Comparison of ENCODE assay signal across 8 mouse cellular contexts in the genomic region with DNA sequence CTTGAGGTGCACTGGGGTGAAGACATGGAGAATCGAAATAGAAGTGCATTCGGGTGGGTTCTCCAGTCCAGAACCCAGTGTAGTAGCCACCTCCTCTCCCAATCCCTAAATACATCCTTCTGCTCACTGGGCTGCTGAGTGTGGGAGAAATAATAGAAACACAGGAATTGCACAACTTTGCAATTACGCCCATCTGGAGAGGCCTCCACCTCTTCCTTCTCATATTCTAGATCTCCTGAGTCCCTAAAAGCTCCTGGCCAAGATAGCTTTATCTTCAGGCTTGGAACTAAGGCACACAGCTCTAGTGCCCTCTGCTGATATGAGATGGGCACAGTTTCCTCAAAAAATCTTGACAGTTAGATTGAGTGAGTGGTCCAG. TPM values are rescaled to one million over a fixed set of nuclear protein-coding genes. Genes with fewer than 3 reads are reported as not detected.
A peak's percentile ranks its signal among the peaks of the same experiment; 100 is the strongest.
DNase-seq lines count a peak whose midpoint lies in the region; ATAC-seq lines count a peak whose summit lies in the region.

No protein-coding gene starts in this region.

- no peak for ATAC-seq in limb, embryonic 13.5 days (ENCODE audit: low FRiP score, low read depth)
- no peak for ATAC-seq in neural tube, embryonic 14.5 days (ENCODE audit: low read depth)
- no peak for ATAC-seq in megakaryocyte-erythroid progenitor cell, adult 5-6 weeks (replicated peaks; ENCODE audit: low FRiP score, low TSS enrichment, poor library complexity, severe bottlenecking)

- H3K9me3 ChIP-seq in limb, embryonic 13.5 days, result no peaks in the 10 kb centered on the region
- no peaks in the 10 kb centered on the region for H3K9me3 ChIP-seq in neural tube, embryonic 14.5 days (ENCODE audit: control insufficient read depth, low read length)

- H3K4me3 ChIP-seq in limb, embryonic 13.5 days, result peak overlapping the region; percentile 84; the same call in 1 of the 2 replicates
- no peak overlapping the region for H3K4me3 ChIP-seq in neural tube, embryonic 14.5 days (ENCODE audit: low read depth, low read length)

- DNase-seq in gastrocnemius, adult 18-20 months (ENCODE audit: low spot score), result peak; percentile 53
- no peak for DNase-seq in gastrocnemius, adult 8-10 months (ENCODE audit: low spot score in 2 of 2)
- DNase-seq in R1 (ENCODE audit: low read depth, low spot score), result peak; percentile 69
- DNase-seq in heart, adult 9 months (ENCODE audit: low spot score in 2 of 2), result peak; percentile 50 to 55
- DNase-seq in c-Kit-positive CD71-positive TER-119-positive erythroid progenitor cells, embryonic 14.5 days (ENCODE audit: low spot score), result no peak

- peak overlapping the region; percentile 91; the same call in 1 of the 2 replicates for H3K4me2 ChIP-seq in limb, embryonic 13.5 days (replicated peaks)
- peak overlapping the region; percentile 71; the same call in 1 of the 2 replicates for H3K4me2 ChIP-seq in neural tube, embryonic 14.5 days (ENCODE audit: low read depth, low read length)

- peaks cover 34% of the 10 kb centered on the region for H3K4me1 ChIP-seq in limb, embryonic 13.5 days
- H3K4me1 ChIP-seq in neural tube, embryonic 14.5 days (ENCODE audit: control insufficient read depth, insufficient read depth, low read length), result peaks cover 22% of the 10 kb centered on the region

- H3K27ac ChIP-seq in limb, embryonic 13.5 days, result peak overlapping the region; percentile 94; the same call in 1 of the 2 replicates
- peak overlapping the region; percentile 75; the same call in 1 of the 2 replicates for H3K27ac ChIP-seq in neural tube, embryonic 14.5 days (ENCODE audit: low read depth, low read length)

- 39% methylated on average over 3 of the region's 3 CpGs for WGBS in limb, embryonic 13.5 days
- 58% methylated on average over 3 of the region's 3 CpGs for WGBS in neural tube, embryonic 14.5 days

- no peaks in the 10 kb centered on the region for H3K36me3 ChIP-seq in limb, embryonic 13.5 days
- H3K36me3 ChIP-seq in neural tube, embryonic 14.5 days (ENCODE audit: control insufficient read depth, insufficient read depth, low read length), result no peaks in the 10 kb centered on the region

- 0 out of 2 replicates have a peak overlapping the region, but pooled peaks have one; percentile 9 for H3K9ac ChIP-seq in limb, embryonic 13.5 days
- no peak overlapping the region for H3K9ac ChIP-seq in neural tube, embryonic 14.5 days (replicated peaks; ENCODE audit: low read depth, low read length)

- H3K27me3 ChIP-seq in limb, embryonic 13.5 days, result no peaks in the 10 kb centered on the region
- no peaks in the 10 kb centered on the region for H3K27me3 ChIP-seq in neural tube, embryonic 14.5 days (ENCODE audit: control insufficient read depth, insufficient read depth, low read length)

RNA-seq across cellular contexts. Expression of a gene that starts 0.9 kb away (rescaled TPM):
- total RNA-seq in gastrocnemius, adult 18-20 months (2021), result 1 to 10 TPM; 2.7 to 4.9 TPM
- 1 to 10 TPM; 1.9 to 4.3 (median 3.0) TPM for total RNA-seq in gastrocnemius, adult 8-10 months (2022)
- 25.6 and 26.1 TPM in 2 replicates for polyA plus RNA-seq in limb, embryonic 13.5 days (2015; fragmentation: Nextera tagmentation; extraction: Ambion mirVana)
- polyA plus RNA-seq in neural tube, embryonic 14.5 days (2014; fragmentation: Nextera tagmentation; extraction: Ambion mirVana), result 3.9 and 4.9 TPM in 2 replicates
- not detected in 2 replicates for total RNA-seq in megakaryocyte-erythroid progenitor cell, adult 5-6 weeks (2014; fragmentation: Nextera tagmentation)
- total RNA-seq in megakaryocyte-erythroid progenitor cell, adult 5-6 weeks (2017), result not detected in 2 replicates

Comparison
In these comparisons a context has a peak if more than half of its experiments do, and no peak if none do; other contexts are left out.
1. DNase-seq: peak in gastrocnemius, adult 18-20 months (single experiment), R1 (single experiment) and heart, adult 9 months (2 of 2); none in gastrocnemius, adult 8-10 months (0 of 2) and c-Kit-positive CD71-positive TER-119-positive erythroid progenitor cells, embryonic 14.5 days (single experiment).